Mouse (Mus musculus): ENCODE measurements around the gene March5. TPM values are rescaled to one million over a fixed set of nuclear protein-coding genes. Genes with fewer than 3 reads are reported as not detected.

March5 gene
- polyA plus RNA-seq, 1 experiment from 2014 or later, result 44.9 TPM

GRCm38 (mm10) chr19:37265333-37266103, 58.2 kb downstream of the March5 start:
- 30% methylated on average over 10 of the region's 10 CpGs for WGBS
- Histone ChIP-seq H3K36me3 (ENCODE audit: control insufficient read depth, insufficient read depth) (peaks cover 9% of the 10 kb centered on the region; the same call in 1 of the 2 replicates), H3K27me3 (replicated peaks; ENCODE audit: control insufficient read depth, insufficient read depth, low read length) (no peaks in the 10 kb centered on the region), H3K9ac (ENCODE audit: low read depth, low read length) (no peak overlapping the region), H3K4me1 (replicated peaks; ENCODE audit: control insufficient read depth, insufficient read depth, low read length) (no peaks in the 10 kb centered on the region), H3K4me2 (replicated peaks; ENCODE audit: low read depth) (no peak overlapping the region), H3K27ac (ENCODE audit: low read depth, low read length) (no peak overlapping the region), H3K9me3 (ENCODE audit: control insufficient read depth) (no peaks in the 10 kb centered on the region), H3K4me3 (ENCODE audit: low read depth, low read length) (no peak overlapping the region)
- peak; percentile 67; the same call in 1 of the 2 replicates for ATAC-seq
- TF ChIP-seq CTCF (IDR thresholded peaks at IDR 0.05; ENCODE audit: low read depth), result peak; percentile 97

- 91% methylated on average over 16 of the region's 16 CpGs for WGBS
- Histone ChIP-seq H3K9me3 (ENCODE audit: control insufficient read depth) (no peaks in the 10 kb centered on the region), H3K4me2 (replicated peaks; ENCODE audit: low read depth) (no peak overlapping the region), H3K36me3 (ENCODE audit: control insufficient read depth, insufficient read depth) (peaks cover 17% of the 10 kb centered on the region; the same call in 1 of the 2 replicates), H3K9ac (ENCODE audit: low read depth, low read length) (no peak overlapping the region), H3K4me1 (replicated peaks; ENCODE audit: control insufficient read depth, insufficient read depth, low read length) (no peaks in the 10 kb centered on the region), H3K27me3 (replicated peaks; ENCODE audit: control insufficient read depth, insufficient read depth, low read length) (no peaks in the 10 kb centered on the region), H3K27ac (ENCODE audit: low read depth, low read length) (no peak overlapping the region), H3K4me3 (ENCODE audit: low read depth, low read length) (no peak overlapping the region)
- no peak for ATAC-seq
- no peak for TF ChIP-seq CTCF (IDR thresholded peaks at IDR 0.05; ENCODE audit: low read depth)
Measured at GRCm38 (mm10) chr19:37269106-37269505, 61.8 kb downstream of the March5 start.

Other genes starting within 250 kb of the March5 start
- 1.6 TPM in 2 replicates for gene Cpeb3, start 1.1 kb downstream of the March5 start, polyA plus RNA-seq (2015; fragmentation: Nextera tagmentation; extraction: Ambion mirVana)
- gene Ide, start 130.3 kb downstream of the March5 start, polyA plus RNA-seq (2015; fragmentation: Nextera tagmentation; extraction: Ambion mirVana), result 26.4 and 30.5 TPM in 2 replicates
- gene Kif11, start 168.9 kb downstream of the March5 start, polyA plus RNA-seq (2015; fragmentation: Nextera tagmentation; extraction: Ambion mirVana), result 8.3 and 8.9 TPM in 2 replicates
- gene Hhex, start 227.3 kb downstream of the March5 start, polyA plus RNA-seq (2015; fragmentation: Nextera tagmentation; extraction: Ambion mirVana), result 4.1 and 5.3 TPM in 2 replicates

All from intestine, postnatal 0 days (tissue).